Mouse (Mus musculus) gastrocnemius, adult 2 months (tissue): ENCODE measurements around the gene Foxe3. TPM values are rescaled to one million over a fixed set of nuclear protein-coding genes. Genes with fewer than 3 reads are reported as not detected.

Experiments used
- DNase-seq: peaks from one replicate; pipeline ENCODE4 v3.0.0; 2022
- H3K27ac ChIP-seq: fragments of 200-600 bp; 2 replicates; pipeline ENCODE4 v1.8.1; 2022; ENCODE audit warnings: mild to moderate bottlenecking
- H3K4me3 ChIP-seq: fragments of 200-600 bp; 2 replicates; pipeline ENCODE4 v1.8.1; 2022; ENCODE audit warnings: mild to moderate bottlenecking, moderate library complexity
- CTCF ChIP-seq: fragments of 200-600 bp; IDR thresholded peaks from 2 replicates; pipeline ENCODE4 v1.8.1; 2022; ENCODE audit warnings: antibody characterized with exemption, mild to moderate bottlenecking, moderate library complexity
- intact Hi-C: fragments of 180-260 bp; cut with DNase I; formaldehyde crosslinking; loops from one replicate; pipeline ENCODE4 v1.15.1; 2025
- total RNA-seq, 2 experiments: library from RNA; stranded (reverse); gene quantifications; 2 replicates each; pipeline ENCODE4 v1.2.3; 2021

The Foxe3 gene
- total RNA-seq, 2 experiments from 2014 or later: not detected

- no peak overlapping the region for H3K27ac ChIP-seq
- no peak for TF ChIP-seq CTCF
- DNase-seq: no peak
- no peak overlapping the region for H3K4me3 ChIP-seq
- intact Hi-C loops: no loop called here
These were observed 16.3 kb upstream of the Foxe3 start for GRCm38 (mm10) chr4:114942112-114942511.

- TF ChIP-seq CTCF: no peak
- intact Hi-C loops: no loop called here
- DNase-seq: no peak
- H3K4me3 ChIP-seq: no peak overlapping the region
- H3K27ac ChIP-seq: no peak overlapping the region
These were observed 15.5 kb upstream of the Foxe3 start for GRCm38 (mm10) chr4:114941311-114941710.

GRCm38 (mm10) chr4:114938248-114938647, 12.4 kb upstream of the Foxe3 start:
- DNase-seq: no peak
- intact Hi-C loops: no loop called here
- Histone ChIP-seq H3K4me3 (no peak overlapping the region), H3K27ac (peak overlapping the region; percentile 76)
- TF ChIP-seq CTCF: no peak

- intact Hi-C loops: no loop called here
- peak overlapping the region; percentile 76 for H3K27ac ChIP-seq
- DNase-seq: peak; percentile 56
- no peak overlapping the region for H3K4me3 ChIP-seq
- TF ChIP-seq CTCF: no peak
These were observed 11.7 kb upstream of the Foxe3 start for GRCm38 (mm10) chr4:114937459-114938047.

- TF ChIP-seq CTCF: no peak
- Histone ChIP-seq H3K27ac (no peak overlapping the region), H3K4me3 (no peak overlapping the region)
- intact Hi-C loops: no loop called here
- DNase-seq: no peak
These were observed 8.4 kb upstream of the Foxe3 start for GRCm38 (mm10) chr4:114934188-114934587.

GRCm38 (mm10) chr4:114932747-114933146, 6.9 kb upstream of the Foxe3 start:
- intact Hi-C loops: no loop called here

GRCm38 (mm10) chr4:114929155-114929554, 3.3 kb upstream of the Foxe3 start:
- H3K27ac ChIP-seq: no peak overlapping the region
- no peak overlapping the region for H3K4me3 ChIP-seq
- TF ChIP-seq CTCF: no peak
- no peak for DNase-seq
- intact Hi-C loops: no loop called here

More at GRCm38 (mm10) chr4:114932747-114933146, 6.9 kb upstream of the Foxe3 start:
- Histone ChIP-seq H3K27ac (no peak overlapping the region), H3K4me3 (no peak overlapping the region)
- TF ChIP-seq CTCF: no peak
- no peak for DNase-seq

GRCm38 (mm10) chr4:114924971-114925916, 569 bp downstream of the Foxe3 start:
- intact Hi-C loops: no loop called here
- DNase-seq: peak; percentile 57
- no peak for TF ChIP-seq CTCF
- Histone ChIP-seq H3K4me3 (peak overlapping the region; percentile 71), H3K27ac (no peak overlapping the region)

- TF ChIP-seq CTCF: peak; percentile 77
- intact Hi-C loops: loop anchor here (1.0 kb wide), 1 partner anchor 30 kb away; no protein-coding TSS in a partner anchor
- Histone ChIP-seq H3K4me3 (no peak overlapping the region), H3K27ac (no peak overlapping the region)
- DNase-seq: peak; percentile 60
These were observed 8.7 kb downstream of the Foxe3 start for GRCm38 (mm10) chr4:114917091-114917490.

GRCm38 (mm10) chr4:114916056-114916455, 9.8 kb downstream of the Foxe3 start:
- TF ChIP-seq CTCF: no peak
- intact Hi-C loops: no loop called here
- no peak overlapping the region for H3K4me3 ChIP-seq
- no peak overlapping the region for H3K27ac ChIP-seq
- no peak for DNase-seq

GRCm38 (mm10) chr4:114913594-114913962, 12.2 kb downstream of the Foxe3 start:
- intact Hi-C loops: no loop called here
- TF ChIP-seq CTCF: peak; percentile 58
- DNase-seq: peak; percentile 39

GRCm38 (mm10) chr4:114912705-114913593, 12.9 kb downstream of the Foxe3 start:
- intact Hi-C loops: no loop called here
- TF ChIP-seq CTCF: no peak
- Histone ChIP-seq H3K4me3 (no peak overlapping the region), H3K27ac (no peak overlapping the region)
- DNase-seq: no peak

More at GRCm38 (mm10) chr4:114913594-114913962, 12.2 kb downstream of the Foxe3 start:
- Histone ChIP-seq H3K4me3 (no peak overlapping the region), H3K27ac (no peak overlapping the region)
